Mouse (Mus musculus) hindbrain, postnatal 0 days (tissue): Measurements from ENCODE around the gene Rtf2. TPM values are rescaled to one million over a fixed set of nuclear protein-coding genes. Genes with fewer than 3 reads are reported as not detected.

Source experiments
- ATAC-seq: fragments of 200-750 bp; cut with Nextera tagmentation; 2 replicates; pipeline ENCODE4 v1.8.0; 2017; ENCODE audit warnings: mild to moderate bottlenecking, moderate TSS enrichment, moderate library complexity
- DNase-seq: peaks from one replicate; pipeline ENCODE4 v3.0.0-alpha.2; 2015; ENCODE audit warnings: low spot score
- H3K27ac ChIP-seq: fragments of 300-500 bp; sonication (generic); 2 replicates; pipeline ENCODE4 v1.5.1; 2014; ENCODE audit warnings: mild to moderate bottlenecking
- H3K27me3 ChIP-seq: fragments of 300-500 bp; sonication (generic); 2 replicates; pipeline ENCODE4 v1.6.1; 2014; ENCODE audit warnings: low read length, mixed read lengths; ENCODE audit not compliant: insufficient read depth
- H3K36me3 ChIP-seq: fragments of 300-500 bp; sonication (generic); 2 replicates; pipeline ENCODE4 v1.6.1; 2014; ENCODE audit warnings: low read length, mixed read lengths; ENCODE audit not compliant: insufficient read depth
- H3K4me1 ChIP-seq: fragments of 300-500 bp; sonication (generic); 2 replicates; pipeline ENCODE4 v1.6.1; 2014; ENCODE audit warnings: antibody characterized with exemption, low read length, mixed read lengths; ENCODE audit not compliant: insufficient read depth
- H3K4me2 ChIP-seq: fragments of 300-500 bp; sonication (generic); 2 replicates; pipeline ENCODE4 v1.6.1; 2014; ENCODE audit warnings: low read depth, mild to moderate bottlenecking, low read length, moderate library complexity, mixed read lengths
- H3K4me3 ChIP-seq: fragments of 300-500 bp; sonication (generic); 2 replicates; pipeline ENCODE4 v1.5.1; 2014; ENCODE audit warnings: low read length
- H3K9ac ChIP-seq: fragments of 300-500 bp; sonication (generic); replicated peaks from 2 replicates; pipeline ENCODE4 v1.6.1; 2014; ENCODE audit warnings: mild to moderate bottlenecking, low read length, moderate library complexity, mixed read lengths
- H3K9me3 ChIP-seq: fragments of 300-500 bp; sonication (generic); 2 replicates; pipeline ENCODE4 v1.6.1; 2016; ENCODE audit warnings: low read length, mixed read lengths
- CTCF ChIP-seq: IDR thresholded peaks from 2 replicates; pipeline ENCODE4 v1.5.1; 2016; ENCODE audit warnings: antibody characterized with exemption, control low read depth, low read depth
- WGBS: fragments of 180-500 bp; shearing (Covaris S2); extraction: QIAGEN DNeasy Blood & Tissue Kit; methylation state at CpG from one replicate; pipeline ENCODE4 v1.1.7; 2014; 5-methylcytosine and 5-hydroxymethylcytosine counted together
- polyA plus RNA-seq: library from polyadenylated mRNA; unstranded; fragments of >200 nt; fragmentation: Nextera tagmentation; extraction: Ambion mirVana; gene quantifications from 2 replicates; pipeline ENCODE4 v1.2.1, GENCODE M21; 2015
- total RNA-seq: library from RNA; depleted of rRNA; stranded (reverse); fragments of >200 nt; gene quantifications from 2 replicates; pipeline ENCODE4 v1.2.3, GENCODE M21; 2014; rRNA removed

The Rtf2 gene
- total and polyA plus RNA-seq, 2 experiments from 2014 or later = 65.6 to 83.6 TPM

DNA sequence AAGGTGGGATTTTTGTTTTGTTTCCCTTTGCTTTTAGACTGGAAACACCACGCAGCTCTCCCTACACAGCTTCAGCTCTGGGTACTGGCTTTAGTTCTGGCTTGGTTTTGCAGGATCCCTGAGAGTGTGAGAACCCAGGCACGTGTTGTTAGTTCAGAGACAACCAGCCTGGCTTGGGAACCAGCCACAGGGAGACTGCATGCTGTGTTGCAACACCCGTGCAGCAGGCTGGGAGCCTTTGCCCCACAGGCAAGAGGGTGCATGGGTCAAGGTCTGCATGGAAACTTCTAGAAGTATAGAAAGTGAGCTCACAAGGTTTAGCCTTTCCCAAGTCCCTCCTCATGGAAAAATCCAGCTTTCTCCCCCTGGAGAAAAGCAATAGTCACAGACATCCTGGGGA lies 70.5 kb downstream of the Rtf2 start:
- WGBS = 57% methylated on average over 3 of the region's 3 CpGs
- ATAC-seq (no peak), DNase-seq (no peak)
- no peak for TF ChIP-seq CTCF
- H3K27ac ChIP-seq = no peak overlapping the region
- H3K9me3 ChIP-seq = no peaks in the 10 kb centered on the region
- H3K27me3 ChIP-seq = no peaks in the 10 kb centered on the region
- no peaks in the 10 kb centered on the region for H3K4me1 ChIP-seq
- no peaks in the 10 kb centered on the region for H3K36me3 ChIP-seq
- no peak overlapping the region for H3K4me3 ChIP-seq
- no peak overlapping the region for H3K4me2 ChIP-seq
- no peak overlapping the region for H3K9ac ChIP-seq

DNA sequence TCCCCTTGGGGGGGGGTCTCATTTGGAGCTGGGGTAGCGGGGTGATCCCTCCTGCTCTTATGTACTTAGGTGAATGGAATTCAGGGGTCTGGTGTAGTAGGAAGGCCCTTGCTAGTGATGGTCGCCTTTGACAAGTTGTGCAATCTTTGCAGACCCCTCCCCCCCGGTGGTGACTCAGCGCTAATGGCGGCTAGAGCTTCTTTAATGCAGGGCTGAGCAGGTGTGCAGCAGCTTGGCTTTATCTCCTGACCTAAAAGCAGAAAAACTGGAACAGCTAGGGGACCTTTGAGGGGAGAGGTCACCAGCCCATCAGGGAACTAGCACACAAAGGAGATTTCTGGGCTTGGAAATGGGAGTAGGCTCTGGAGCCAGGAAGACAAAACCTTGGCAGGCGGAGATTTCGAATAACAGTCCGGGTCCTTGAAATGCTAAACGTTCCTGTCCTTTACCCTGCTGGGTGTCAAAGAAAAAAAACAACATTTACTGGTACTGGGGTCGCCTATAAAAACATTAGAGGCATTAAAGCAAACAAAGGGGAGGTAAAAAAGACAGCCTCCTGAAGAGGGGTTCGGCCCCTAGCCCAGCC lies 76.1 kb downstream of the Rtf2 start:
- no peak overlapping the region for H3K9ac ChIP-seq

More for the DNA sequence above, 76.1 kb downstream of the Rtf2 start:
- no peak for DNase-seq
- Histone ChIP-seq H3K9me3 (no peaks in the 10 kb centered on the region), H3K4me2 (no peak overlapping the region), H3K27me3 (no peaks in the 10 kb centered on the region), H3K36me3 (no peaks in the 10 kb centered on the region), H3K27ac (no peak overlapping the region), H3K4me1 (no peaks in the 10 kb centered on the region), H3K4me3 (no peak overlapping the region)
- no peak for TF ChIP-seq CTCF
- 22% methylated on average over 11 of the region's 11 CpGs for WGBS
- no peak for ATAC-seq

Other genes with a start within 250 kb of the Rtf2 start
- gene Mc3r, start 192.1 kb upstream of the Rtf2 start, total RNA-seq = 0.31 TPM in 1 of 2 replicates, not detected in the other
- 0.30 and 0.38 TPM in 2 replicates for gene Mc3r, start 192.1 kb upstream of the Rtf2 start, polyA plus RNA-seq
- gene Fam210b, start 95.0 kb upstream of the Rtf2 start, total RNA-seq = 10.9 and 11.8 TPM in 2 replicates
- 23.0 and 23.1 TPM in 2 replicates for gene Fam210b, start 95.0 kb upstream of the Rtf2 start, polyA plus RNA-seq
- 10.4 and 13.7 TPM in 2 replicates for gene Aurka, start 70.0 kb upstream of the Rtf2 start, total RNA-seq
- gene Aurka, start 70.0 kb upstream of the Rtf2 start, polyA plus RNA-seq = 10.9 and 12.9 TPM in 2 replicates
- 40.1 and 47.1 TPM in 2 replicates for gene Cstf1, start 69.9 kb upstream of the Rtf2 start, total RNA-seq
- gene Cstf1, start 69.9 kb upstream of the Rtf2 start, polyA plus RNA-seq = 25.6 and 27.6 TPM in 2 replicates
- gene Cass4, start 46.8 kb upstream of the Rtf2 start, total RNA-seq = 0.21 and 0.29 TPM in 2 replicates
- 0.16 and 0.25 TPM in 2 replicates for gene Cass4, start 46.8 kb upstream of the Rtf2 start, polyA plus RNA-seq
- gene Gcnt7, start 18.0 kb downstream of the Rtf2 start, total RNA-seq = not detected in 2 replicates
- gene Gcnt7, start 18.0 kb downstream of the Rtf2 start, polyA plus RNA-seq = 0.92 and 1.0 TPM in 2 replicates
- gene Fam209, start 32.0 kb downstream of the Rtf2 start, total RNA-seq = not detected in 2 replicates
- 0.37 and 0.58 TPM in 2 replicates for gene Fam209, start 32.0 kb downstream of the Rtf2 start, polyA plus RNA-seq
- gene Tfap2c, start 109.0 kb downstream of the Rtf2 start, total RNA-seq = 0.14 and 0.47 TPM in 2 replicates
- 0.31 and 0.43 TPM in 2 replicates for gene Tfap2c, start 109.0 kb downstream of the Rtf2 start, polyA plus RNA-seq